Mouse (Mus musculus) telencephalon, adult 2 months (tissue): ENCODE measurements around the gene Gas7.
A peak's percentile ranks its signal among the peaks of the same experiment; 100 is the strongest.

Experiments used
- DNase-seq: peaks from one replicate; pipeline ENCODE4 v3.0.0-alpha.2; 2011; ENCODE audit warnings: low read depth, low spot score

Gene Gas7

GRCm38 (mm10) chr11:67694703-67695376, 239.6 kb downstream of the Gas7 start, which contains the start of gene Rcvrn:
TSS of gene Rcvrn (plus strand) at chr11:67695326.
- DNase-seq = no peak

GRCm38 (mm10) chr11:67712976-67713375, 257.7 kb downstream of the Gas7 start:
- DNase-seq = peak; percentile 40

GRCm38 (mm10) chr11:67715382-67715781, 260.1 kb downstream of the Gas7 start:
- peak; percentile 29 for DNase-seq

- peak; percentile 31 for DNase-seq
Observed at GRCm38 (mm10) chr11:67721485-67721884, 266.2 kb downstream of the Gas7 start.

GRCm38 (mm10) chr11:67722399-67723156, 267.3 kb downstream of the Gas7 start:
- no peak for DNase-seq

- peak; percentile 76 for DNase-seq
Observed at GRCm38 (mm10) chr11:67723231-67724013, 268.2 kb downstream of the Gas7 start.

- peak; percentile 76 for DNase-seq
Observed at GRCm38 (mm10) chr11:67727095-67727494, 271.9 kb downstream of the Gas7 start.

- no peak for DNase-seq
Observed at GRCm38 (mm10) chr11:67728726-67729125, 273.5 kb downstream of the Gas7 start.

GRCm38 (mm10) chr11:67731056-67731455, 275.8 kb downstream of the Gas7 start:
- DNase-seq = peak; percentile 26

- DNase-seq = no peak
Observed at GRCm38 (mm10) chr11:67733726-67734125, 278.5 kb downstream of the Gas7 start.

- peak; percentile 76 for DNase-seq
Observed at GRCm38 (mm10) chr11:67734597-67734996, 279.4 kb downstream of the Gas7 start.

- no peak for DNase-seq
Observed at GRCm38 (mm10) chr11:67738345-67738744, 283.1 kb downstream of the Gas7 start.
